In genomic region chr13:45850181-45850974, GRCm38 (mm10) we compare ENCODE assay signal across 14 mouse cellular contexts.
DNase-seq lines count a peak whose midpoint lies in the region; ATAC-seq lines count a peak whose summit lies in the region.
"Had no signal": no experiment of that assay in that cellular context is flagged by ENCODE, and none has a peak within 500 bp of the region (broad histone marks: within the 10 kb centered on the region; RNA-seq: fewer than 3 reads in every experiment).

No protein-coding gene starts in this region.

- no peak for ATAC-seq in heart, embryonic 12.5 days (ENCODE audit: insufficient number of reproducible peaks, low FRiP score)
- ATAC-seq in granulocyte monocyte progenitor cell, adult 5-6 weeks (replicated peaks; ENCODE audit: poor library complexity, severe bottlenecking): peak; percentile 71
- peak; percentile 43 for ATAC-seq in megakaryocyte progenitor cell, adult 5-6 weeks (replicated peaks; ENCODE audit: poor library complexity)
- ATAC-seq: intestine, embryonic 15.5 days; lung, postnatal 0 days had no signal

- H3K9ac ChIP-seq in heart, embryonic 12.5 days: no peak overlapping the region
- H3K9ac ChIP-seq: intestine, embryonic 15.5 days had no signal

- intact Hi-C loops in gastrocnemius, postnatal 14 days (cut with DNase I; ENCODE audit: low total_unique reads): no loop called here

- 74% methylated on average over 5 of the region's 5 CpGs for WGBS in heart, embryonic 12.5 days

- peaks cover 19% of the 10 kb centered on the region for H3K4me1 ChIP-seq in heart, embryonic 12.5 days (replicated peaks)
- H3K4me1 ChIP-seq: forebrain, embryonic 10.5 days; intestine, embryonic 15.5 days had no signal

- no peak overlapping the region for H3K4me3 ChIP-seq in heart, embryonic 12.5 days
- H3K4me3 ChIP-seq: forebrain, embryonic 10.5 days; intestine, embryonic 15.5 days had no signal

- H3K36me3 ChIP-seq in heart, embryonic 12.5 days: no peaks in the 10 kb centered on the region
- H3K36me3 ChIP-seq: forebrain, embryonic 10.5 days; intestine, embryonic 15.5 days had no signal

- H3K9me3 ChIP-seq in heart, embryonic 12.5 days (replicated peaks): no peaks in the 10 kb centered on the region
- H3K9me3 ChIP-seq: forebrain, embryonic 10.5 days; intestine, embryonic 15.5 days had no signal

- DNase-seq in heart, adult 8-10 months (ENCODE audit: low spot score): no peak
- DNase-seq in CD4-positive, CD25-positive, alpha-beta regulatory T cell, adult 2 months (ENCODE audit: low read depth, low spot score): peak; percentile 62
- DNase-seq in urinary bladder, postnatal 25 days (ENCODE audit: low spot score): no peak
- DNase-seq in gastrocnemius, postnatal 4 days (ENCODE audit: low spot score in 2 of 2): no peak
- no peak for DNase-seq in gastrocnemius, postnatal 14 days
- DNase-seq: cerebellum, adult 9-10 months; kidney, postnatal 36 days; thymus, adult 18-20 months had no signal

- H3K4me2 ChIP-seq in heart, embryonic 12.5 days: no peak overlapping the region
- H3K4me2 ChIP-seq: intestine, embryonic 15.5 days had no signal

- no peaks in the 10 kb centered on the region for H3K27me3 ChIP-seq in heart, embryonic 12.5 days (replicated peaks)
- H3K27me3 ChIP-seq: intestine, embryonic 15.5 days had no signal

- peak overlapping the region; percentile 62; the same call in 1 of the 2 replicates for H3K27ac ChIP-seq in heart, embryonic 12.5 days (ENCODE audit: poor library complexity, severe bottlenecking)
- H3K27ac ChIP-seq: forebrain, embryonic 10.5 days; intestine, embryonic 15.5 days had no signal
